Mouse (Mus musculus): ENCODE data around the gene Ppp3ca. TPM values are rescaled to one million over a fixed set of nuclear protein-coding genes. Genes with fewer than 3 reads are reported as not detected.

Ppp3ca gene
- polyA plus RNA-seq, 1 experiment from 2014 or later: 67.2 TPM

DNA sequence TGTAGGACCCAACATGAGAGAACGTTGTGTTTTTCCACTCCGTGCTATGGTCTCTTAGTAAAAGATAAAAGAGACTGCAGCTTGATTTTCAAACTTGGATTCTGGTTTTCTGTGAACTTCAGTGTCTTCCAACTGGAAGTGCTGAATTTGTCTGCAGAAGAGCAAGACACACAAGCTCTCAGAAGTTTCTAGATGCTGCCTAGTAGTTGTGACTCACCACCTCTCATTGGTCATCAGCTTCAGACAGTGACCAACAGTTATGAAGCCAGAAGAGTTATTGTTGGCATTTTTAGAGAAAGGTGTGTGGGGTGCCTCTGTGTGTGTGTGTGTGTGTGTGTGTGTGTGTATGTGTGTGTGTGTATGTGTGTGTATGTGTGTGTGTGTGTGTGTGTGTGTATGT is 7.1 kb downstream of the Ppp3ca start:
- H3K9ac ChIP-seq (ENCODE audit: low read length): no peak overlapping the region
- H3K27ac ChIP-seq (replicated peaks in 1 of 2; ENCODE audit: control insufficient read depth in 1 of 2, insufficient read depth in 1 of 2, low read depth in 2 of 2, low read length in 2 of 2): no peak overlapping the region
- H3K9me3 ChIP-seq (ENCODE audit: control insufficient read depth, low read length): no peaks in the 10 kb centered on the region
- no peak overlapping the region for H3K4me2 ChIP-seq (ENCODE audit: low read length)
- H3K4me1 ChIP-seq (ENCODE audit: control insufficient read depth in 2 of 2, insufficient read depth in 2 of 2, low read length in 2 of 2): peaks cover 2 to 42% of the 10 kb centered on the region in 2 experiments
- H3K4me3 ChIP-seq (ENCODE audit: control insufficient read depth in 1 of 2, insufficient read depth in 1 of 2, low read depth in 1 of 2, low read length in 2 of 2): no peak overlapping the region
- WGBS: 65% methylated on average over 2 of the region's 2 CpGs
- no peaks in the 10 kb centered on the region for H3K27me3 ChIP-seq (ENCODE audit: control insufficient read depth, insufficient read depth, low read length)
- H3K36me3 ChIP-seq (ENCODE audit: control insufficient read depth, insufficient read depth, low read length): no peaks in the 10 kb centered on the region
- no peak for ATAC-seq (ENCODE audit: insufficient number of reproducible peaks, insufficient read depth, low FRiP score, low read depth)

DNA sequence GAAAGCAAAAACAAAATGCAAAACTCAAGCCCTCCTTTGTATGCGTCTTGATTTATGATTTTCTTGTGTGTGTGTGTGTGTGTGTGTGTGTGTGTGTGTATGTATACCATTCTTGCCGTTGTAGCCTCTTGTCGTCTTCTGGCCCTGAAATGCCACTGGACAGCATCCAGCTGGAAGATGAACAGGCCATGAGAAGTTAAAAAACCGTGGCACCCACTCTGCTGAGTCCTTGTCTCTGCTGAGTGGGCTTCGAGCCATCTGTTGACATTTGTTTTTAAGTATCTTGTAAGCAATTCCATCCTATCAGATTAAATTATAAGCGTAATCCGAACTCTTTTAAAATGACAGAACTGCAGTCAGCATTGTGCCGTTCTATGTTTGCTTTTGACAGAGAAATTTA is 8.5 kb downstream of the Ppp3ca start:
- Histone ChIP-seq H3K4me2 (ENCODE audit: low read length) (no peak overlapping the region), H3K9me3 (ENCODE audit: control insufficient read depth, low read length) (no peaks in the 10 kb centered on the region), H3K4me3 (ENCODE audit: control insufficient read depth in 1 of 2, insufficient read depth in 1 of 2, low read depth in 1 of 2, low read length in 2 of 2) (no peak overlapping the region), H3K9ac (ENCODE audit: low read length) (no peak overlapping the region), H3K36me3 (ENCODE audit: control insufficient read depth, insufficient read depth, low read length) (no peaks in the 10 kb centered on the region), H3K27ac (replicated peaks in 1 of 2; ENCODE audit: control insufficient read depth in 1 of 2, insufficient read depth in 1 of 2, low read depth in 2 of 2, low read length in 2 of 2) (no peak overlapping the region), H3K27me3 (ENCODE audit: control insufficient read depth, insufficient read depth, low read length) (no peaks in the 10 kb centered on the region), H3K4me1 (ENCODE audit: control insufficient read depth in 2 of 2, insufficient read depth in 2 of 2, low read length in 2 of 2) (peaks cover 2 to 35% of the 10 kb centered on the region in 2 experiments)
- ATAC-seq (ENCODE audit: insufficient number of reproducible peaks, insufficient read depth, low FRiP score, low read depth): no peak
- WGBS: 66% methylated on average over 8 of the region's 8 CpGs

DNA sequence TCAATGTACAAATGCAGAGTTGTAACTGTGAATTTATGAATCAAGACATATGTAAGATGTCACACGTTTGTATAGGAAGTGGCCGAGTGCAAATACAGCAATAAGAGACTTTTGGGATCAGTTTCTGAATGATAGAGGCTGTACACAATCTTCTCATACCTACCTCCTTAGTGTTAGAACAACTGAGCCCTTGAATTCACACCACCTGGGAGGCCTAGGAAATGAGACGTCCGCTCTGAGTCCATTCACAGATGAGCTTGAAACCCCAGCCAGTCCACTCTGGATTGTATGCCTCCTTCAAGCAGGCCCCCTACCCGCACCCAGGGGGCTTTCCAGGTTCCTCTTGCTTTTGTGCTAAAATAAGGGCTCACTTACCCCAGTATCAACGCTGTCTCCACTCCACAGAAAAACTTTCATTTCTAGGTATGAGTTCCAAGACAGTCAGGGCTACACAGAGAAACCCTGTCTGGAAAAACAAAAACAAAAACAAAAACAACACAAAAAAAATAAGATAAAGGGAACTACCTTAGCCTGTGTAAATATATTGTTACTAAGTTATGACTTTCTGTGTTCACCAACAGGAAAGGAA is 10.1 kb downstream of the Ppp3ca start:
- Histone ChIP-seq H3K4me1 (ENCODE audit: control insufficient read depth in 2 of 2, insufficient read depth in 2 of 2, low read length in 2 of 2) (peaks cover 10 to 35% of the 10 kb centered on the region in 2 experiments), H3K27ac (replicated peaks in 1 of 2; ENCODE audit: control insufficient read depth in 1 of 2, insufficient read depth in 1 of 2, low read depth in 2 of 2, low read length in 2 of 2) (no peak overlapping the region), H3K9me3 (ENCODE audit: control insufficient read depth, low read length) (no peaks in the 10 kb centered on the region), H3K27me3 (ENCODE audit: control insufficient read depth, insufficient read depth, low read length) (no peaks in the 10 kb centered on the region), H3K9ac (ENCODE audit: low read length) (no peak overlapping the region), H3K4me2 (ENCODE audit: low read length) (no peak overlapping the region), H3K4me3 (ENCODE audit: control insufficient read depth in 1 of 2, insufficient read depth in 1 of 2, low read depth in 1 of 2, low read length in 2 of 2) (no peak overlapping the region), H3K36me3 (ENCODE audit: control insufficient read depth, insufficient read depth, low read length) (no peaks in the 10 kb centered on the region)
- 79% methylated on average over 6 of the region's 6 CpGs for WGBS
- no peak for ATAC-seq (ENCODE audit: insufficient number of reproducible peaks, insufficient read depth, low FRiP score, low read depth)

DNA sequence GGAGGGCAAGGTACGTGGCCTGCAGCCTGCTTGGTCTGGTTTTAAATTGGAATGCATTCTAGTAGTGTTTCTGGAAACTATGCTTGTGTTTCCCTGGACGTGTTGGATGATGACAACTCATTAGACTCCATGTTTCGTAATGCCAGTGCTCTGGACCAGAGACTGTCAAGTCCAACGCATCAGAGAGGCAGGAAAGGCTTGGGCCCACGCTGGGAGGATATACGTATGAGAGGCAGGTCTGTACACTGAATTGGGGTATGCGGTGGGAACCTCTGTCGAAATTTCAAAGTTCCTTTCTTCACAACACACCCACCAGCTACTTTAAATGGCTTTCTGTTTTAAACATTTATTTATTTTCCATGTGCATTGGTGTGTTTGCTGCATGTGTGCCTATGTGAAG is 12.3 kb downstream of the Ppp3ca start:
- Histone ChIP-seq H3K27me3 (ENCODE audit: control insufficient read depth, insufficient read depth, low read length) (no peaks in the 10 kb centered on the region), H3K27ac (replicated peaks in 1 of 2; ENCODE audit: control insufficient read depth in 1 of 2, insufficient read depth in 1 of 2, low read depth in 2 of 2, low read length in 2 of 2) (no peak overlapping the region), H3K9me3 (ENCODE audit: control insufficient read depth, low read length) (no peaks in the 10 kb centered on the region), H3K36me3 (ENCODE audit: control insufficient read depth, insufficient read depth, low read length) (no peaks in the 10 kb centered on the region), H3K4me1 (ENCODE audit: control insufficient read depth in 2 of 2, insufficient read depth in 2 of 2, low read length in 2 of 2) (peaks cover 10 to 34% of the 10 kb centered on the region in 2 experiments), H3K4me2 (ENCODE audit: low read length) (no peak overlapping the region), H3K9ac (ENCODE audit: low read length) (no peak overlapping the region), H3K4me3 (ENCODE audit: control insufficient read depth in 1 of 2, insufficient read depth in 1 of 2, low read depth in 1 of 2, low read length in 2 of 2) (no peak overlapping the region)
- ATAC-seq (ENCODE audit: insufficient number of reproducible peaks, insufficient read depth, low FRiP score, low read depth): no peak
- 77% methylated on average over 8 of the region's 8 CpGs for WGBS

DNA sequence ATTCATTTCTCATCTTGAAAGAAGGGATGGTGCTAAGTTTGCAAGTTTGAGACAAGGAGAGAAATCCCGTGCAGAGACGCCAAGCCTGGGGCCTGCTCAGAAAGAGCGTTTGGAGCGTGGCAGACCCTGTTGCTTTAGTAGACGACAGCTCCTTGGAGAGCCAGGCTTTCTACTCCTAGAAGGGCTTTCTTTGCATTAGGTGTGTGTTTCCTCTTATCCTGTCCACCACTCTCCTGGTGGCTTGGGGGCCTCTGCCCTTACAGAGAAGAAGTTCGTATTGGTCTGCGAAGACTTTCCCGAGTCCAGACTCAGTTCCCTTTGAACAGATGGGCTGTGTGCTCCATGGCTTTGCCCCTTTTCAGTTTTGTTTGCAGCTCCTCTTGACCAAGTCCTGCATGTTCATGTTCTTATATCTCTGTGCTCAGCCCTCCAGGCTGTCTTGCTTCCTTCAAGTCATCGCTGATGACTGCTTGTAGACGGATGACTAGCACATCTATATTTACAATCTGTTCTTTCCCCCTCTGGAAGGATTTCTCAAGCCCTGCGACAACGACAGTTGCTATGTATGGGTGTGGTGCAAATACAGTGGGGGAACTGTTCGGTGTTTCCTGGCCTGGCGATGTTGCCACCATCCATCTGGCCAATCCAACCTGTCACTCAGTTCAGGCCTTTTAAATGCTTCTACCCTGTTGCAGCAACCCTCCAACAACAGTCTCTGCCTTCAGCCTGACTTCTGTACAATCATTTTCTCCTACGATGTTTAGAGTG is 14.5 kb downstream of the Ppp3ca start:
- Histone ChIP-seq H3K9me3 (ENCODE audit: control insufficient read depth, low read length) (no peaks in the 10 kb centered on the region), H3K4me3 (ENCODE audit: control insufficient read depth in 1 of 2, insufficient read depth in 1 of 2, low read depth in 1 of 2, low read length in 2 of 2) (no peak overlapping the region), H3K4me1 (ENCODE audit: control insufficient read depth in 2 of 2, insufficient read depth in 2 of 2, low read length in 2 of 2) (peaks cover 8 to 32% of the 10 kb centered on the region in 2 experiments), H3K36me3 (ENCODE audit: control insufficient read depth, insufficient read depth, low read length) (no peaks in the 10 kb centered on the region), H3K9ac (ENCODE audit: low read length) (no peak overlapping the region), H3K27me3 (ENCODE audit: control insufficient read depth, insufficient read depth, low read length) (no peaks in the 10 kb centered on the region), H3K4me2 (ENCODE audit: low read length) (no peak overlapping the region), H3K27ac (replicated peaks in 1 of 2; ENCODE audit: control insufficient read depth in 1 of 2, insufficient read depth in 1 of 2, low read depth in 2 of 2, low read length in 2 of 2) (no peak overlapping the region)
- WGBS: 62% methylated on average over 15 of the region's 15 CpGs
- ATAC-seq (ENCODE audit: insufficient number of reproducible peaks, insufficient read depth, low FRiP score, low read depth): no peak

DNA sequence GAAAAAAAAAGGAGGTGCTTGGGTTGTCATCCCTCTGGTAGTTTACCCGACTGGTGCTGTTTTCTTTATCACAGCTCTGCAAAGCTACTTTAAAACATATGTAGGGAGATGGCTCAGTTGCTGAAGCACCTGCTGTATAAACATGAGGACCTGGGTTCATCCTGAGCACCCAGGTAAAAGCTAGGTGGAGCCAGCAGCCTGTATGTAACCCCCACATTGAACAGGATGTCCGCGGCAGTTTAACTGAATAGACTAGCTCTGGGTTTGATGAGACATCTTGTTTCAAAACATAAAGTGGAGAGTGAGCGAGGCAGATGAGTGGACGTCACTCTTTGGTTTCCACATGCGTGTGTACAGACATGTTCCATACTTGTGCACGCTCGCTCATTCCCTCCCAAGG is 16.5 kb downstream of the Ppp3ca start:
- Histone ChIP-seq H3K27me3 (ENCODE audit: control insufficient read depth, insufficient read depth, low read length) (no peaks in the 10 kb centered on the region), H3K36me3 (ENCODE audit: control insufficient read depth, insufficient read depth, low read length) (no peaks in the 10 kb centered on the region), H3K4me3 (ENCODE audit: control insufficient read depth in 1 of 2, insufficient read depth in 1 of 2, low read depth in 1 of 2, low read length in 2 of 2) (no peak overlapping the region), H3K9ac (ENCODE audit: low read length) (no peak overlapping the region), H3K27ac (replicated peaks in 1 of 2; ENCODE audit: control insufficient read depth in 1 of 2, insufficient read depth in 1 of 2, low read depth in 2 of 2, low read length in 2 of 2) (no peak overlapping the region), H3K4me1 (ENCODE audit: control insufficient read depth in 2 of 2, insufficient read depth in 2 of 2, low read length in 2 of 2) (peaks cover 8 to 28% of the 10 kb centered on the region in 2 experiments), H3K4me2 (ENCODE audit: low read length) (no peak overlapping the region), H3K9me3 (ENCODE audit: control insufficient read depth, low read length) (no peaks in the 10 kb centered on the region)
- WGBS: 91% methylated on average over 8 of the region's 8 CpGs
- ATAC-seq (ENCODE audit: insufficient number of reproducible peaks, insufficient read depth, low FRiP score, low read depth): no peak

GRCm38 (mm10) chr3:136688101-136688586 is 18.2 kb downstream of the Ppp3ca start:
- Histone ChIP-seq H3K4me3 (ENCODE audit: control insufficient read depth in 1 of 2, insufficient read depth in 1 of 2, low read depth in 1 of 2, low read length in 2 of 2) (no peak overlapping the region), H3K4me1 (ENCODE audit: control insufficient read depth in 2 of 2, insufficient read depth in 2 of 2, low read length in 2 of 2) (peaks cover 8 to 21% of the 10 kb centered on the region in 2 experiments), H3K9me3 (ENCODE audit: control insufficient read depth, low read length) (no peaks in the 10 kb centered on the region), H3K4me2 (ENCODE audit: low read length) (no peak overlapping the region), H3K27ac (replicated peaks in 1 of 2; ENCODE audit: control insufficient read depth in 1 of 2, insufficient read depth in 1 of 2, low read depth in 2 of 2, low read length in 2 of 2) (no peak overlapping the region), H3K27me3 (ENCODE audit: control insufficient read depth, insufficient read depth, low read length) (no peaks in the 10 kb centered on the region), H3K9ac (ENCODE audit: low read length) (no peak overlapping the region), H3K36me3 (ENCODE audit: control insufficient read depth, insufficient read depth, low read length) (no peaks in the 10 kb centered on the region)
- WGBS: 82% methylated on average over 9 of the region's 9 CpGs
- ATAC-seq (ENCODE audit: insufficient number of reproducible peaks, insufficient read depth, low FRiP score, low read depth): no peak

Measured in heart, embryonic 14.5 days (tissue).